Mouse (Mus musculus): ENCODE results near the gene Xlr4c. TPM values are rescaled to one million over a fixed set of nuclear protein-coding genes. Genes with fewer than 3 reads are reported as not detected.
"Not testable (repeated sequence)": the region's sequence is repeated elsewhere in the genome, so short reads cannot be mapped to it uniquely, and the experiment has no call there.

The Xlr4c gene
- polyA plus RNA-seq (2014; fragmentation: Nextera tagmentation; extraction: Ambion mirVana) = not detected in 2 replicates

GRCm38 (mm10) chrX:73242821-73243325 is at the start of gene Xlr4c:
TSS of gene Xlr4c (minus strand) at chrX:73243130.
- H3K9me3 ChIP-seq (ENCODE audit: control insufficient read depth, low read length); ATAC-seq (replicated peaks; ENCODE audit: low FRiP score); H3K4me2 ChIP-seq (ENCODE audit: low read depth, low read length, severe bottlenecking); H3K9ac ChIP-seq (ENCODE audit: low read length); H3K36me3 ChIP-seq (ENCODE audit: control insufficient read depth, insufficient read depth, low read length); H3K4me3 ChIP-seq (ENCODE audit: low read depth, low read length); DNase-seq (ENCODE audit: low spot score); H3K27me3 ChIP-seq (ENCODE audit: control insufficient read depth, insufficient read depth, low read length); H3K4me1 ChIP-seq (replicated peaks; ENCODE audit: control insufficient read depth, insufficient read depth, low read length); H3K27ac ChIP-seq (ENCODE audit: low read depth, low read length): not testable (repeated sequence)
- WGBS = 85% methylated on average over 12 of the region's 14 CpGs

DNA sequence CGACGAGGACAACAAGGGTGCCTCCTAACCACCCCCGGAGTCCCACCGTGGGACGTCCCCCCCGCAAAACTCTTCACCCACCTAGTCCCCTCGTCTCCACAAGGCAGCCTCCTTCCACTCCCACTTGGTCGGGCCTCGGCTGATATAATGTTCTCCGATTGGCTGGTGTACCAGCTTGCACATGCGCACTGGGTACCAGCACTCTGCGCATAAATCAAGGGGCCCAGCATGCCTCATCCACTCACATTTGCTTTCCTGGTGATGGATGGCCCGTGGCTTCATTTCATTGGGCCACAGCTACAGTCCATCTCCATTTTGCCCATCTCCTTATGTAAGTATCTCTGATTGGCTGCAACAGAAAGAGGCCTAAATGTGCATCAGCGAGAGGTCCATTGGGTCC is 22.3 kb upstream of the Xlr4c start, which contains the start of gene Xlr3c:
TSS of gene Xlr3c (minus strand) at position 121 of the 400 bp plus-strand sequence.
- H3K36me3 ChIP-seq (ENCODE audit: control insufficient read depth, insufficient read depth, low read length); H3K4me3 ChIP-seq (ENCODE audit: low read depth, low read length); DNase-seq (ENCODE audit: low spot score); H3K27ac ChIP-seq (ENCODE audit: low read depth, low read length); H3K27me3 ChIP-seq (ENCODE audit: control insufficient read depth, insufficient read depth, low read length); H3K4me1 ChIP-seq (replicated peaks; ENCODE audit: control insufficient read depth, insufficient read depth, low read length); H3K4me2 ChIP-seq (ENCODE audit: low read depth, low read length, severe bottlenecking); ATAC-seq (replicated peaks; ENCODE audit: low FRiP score); H3K9ac ChIP-seq (ENCODE audit: low read length); H3K9me3 ChIP-seq (ENCODE audit: control insufficient read depth, low read length): not testable (repeated sequence)
- WGBS = 88% methylated on average over 14 of the region's 14 CpGs

- not testable (repeated sequence) for H3K36me3 ChIP-seq (ENCODE audit: control insufficient read depth, insufficient read depth, low read length); H3K27me3 ChIP-seq (ENCODE audit: control insufficient read depth, insufficient read depth, low read length); H3K4me1 ChIP-seq (replicated peaks; ENCODE audit: control insufficient read depth, insufficient read depth, low read length); H3K9ac ChIP-seq (ENCODE audit: low read length); H3K9me3 ChIP-seq (ENCODE audit: control insufficient read depth, low read length); H3K4me2 ChIP-seq (ENCODE audit: low read depth, low read length, severe bottlenecking); H3K4me3 ChIP-seq (ENCODE audit: low read depth, low read length); DNase-seq (ENCODE audit: low spot score); ATAC-seq (replicated peaks; ENCODE audit: low FRiP score); H3K27ac ChIP-seq (ENCODE audit: low read depth, low read length)
- WGBS = 82% methylated on average over 1 of the region's 2 CpGs
These were observed 19.5 kb upstream of the Xlr4c start for GRCm38 (mm10) chrX:73262428-73262827.

DNA sequence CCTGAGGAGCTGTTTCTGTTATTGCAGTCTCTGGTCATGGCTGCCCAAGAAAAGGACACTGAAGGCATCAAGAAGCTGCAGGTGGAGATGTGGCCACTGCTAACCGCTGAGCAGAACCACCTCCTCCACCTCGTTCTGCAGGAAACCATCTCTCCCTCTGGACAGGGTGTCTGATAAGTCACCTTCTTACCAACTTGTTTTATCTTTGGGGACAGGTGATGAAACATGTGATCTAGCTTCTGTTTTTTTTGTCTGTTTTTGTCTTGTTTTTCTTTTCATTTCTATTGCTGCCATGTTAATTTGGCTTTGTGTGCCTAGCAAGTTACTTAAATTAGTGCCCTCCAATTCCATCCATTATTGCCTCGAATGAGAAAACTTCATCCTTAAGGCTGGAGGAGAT is 13.6 kb downstream of the Xlr4c start:
- Histone ChIP-seq H3K4me3 (ENCODE audit: low read depth, low read length) (peak overlapping the region; percentile 54), H3K4me1 (replicated peaks; ENCODE audit: control insufficient read depth, insufficient read depth, low read length) (no peaks in the 10 kb centered on the region), H3K27me3 (ENCODE audit: control insufficient read depth, insufficient read depth, low read length) (no peaks in the 10 kb centered on the region), H3K36me3 (ENCODE audit: control insufficient read depth, insufficient read depth, low read length) (no peaks in the 10 kb centered on the region), H3K27ac (ENCODE audit: low read depth, low read length) (no peak overlapping the region), H3K9ac (ENCODE audit: low read length) (peak overlapping the region; percentile 68), H3K9me3 (ENCODE audit: control insufficient read depth, low read length) (no peaks in the 10 kb centered on the region), H3K4me2 (ENCODE audit: low read depth, low read length, severe bottlenecking) (peak overlapping the region; percentile 64)
- 34% methylated on average over 3 of the region's 3 CpGs for WGBS
- ATAC-seq (replicated peaks; ENCODE audit: low FRiP score) = no peak
- DNase-seq (ENCODE audit: low spot score) = no peak

- peak overlapping the region; percentile 54 for H3K4me3 ChIP-seq (ENCODE audit: low read depth, low read length)
- no peaks in the 10 kb centered on the region for H3K27me3 ChIP-seq (ENCODE audit: control insufficient read depth, insufficient read depth, low read length)
- peak overlapping the region; percentile 68 for H3K9ac ChIP-seq (ENCODE audit: low read length)
- no peaks in the 10 kb centered on the region for H3K36me3 ChIP-seq (ENCODE audit: control insufficient read depth, insufficient read depth, low read length)
- ATAC-seq (replicated peaks; ENCODE audit: low FRiP score) = peak; percentile 60
- no peaks in the 10 kb centered on the region for H3K4me1 ChIP-seq (replicated peaks; ENCODE audit: control insufficient read depth, insufficient read depth, low read length)
- H3K27ac ChIP-seq (ENCODE audit: low read depth, low read length) = peak overlapping the region; percentile 80
- no peaks in the 10 kb centered on the region for H3K9me3 ChIP-seq (ENCODE audit: control insufficient read depth, low read length)
- H3K4me2 ChIP-seq (ENCODE audit: low read depth, low read length, severe bottlenecking) = peak overlapping the region; percentile 64
- WGBS = 22% methylated on average over 36 of the region's 51 CpGs
- peak; percentile 65 for DNase-seq (ENCODE audit: low spot score)
These were observed 14.2 kb downstream of the Xlr4c start for GRCm38 (mm10) chrX:73228606-73229214.

- WGBS = 19% methylated on average over 36 of the region's 39 CpGs
- Histone ChIP-seq H3K4me1 (replicated peaks; ENCODE audit: control insufficient read depth, insufficient read depth, low read length) (no peaks in the 10 kb centered on the region), H3K27ac (ENCODE audit: low read depth, low read length) (peak within 1 kb of the TSS; percentile 80), H3K9me3 (ENCODE audit: control insufficient read depth, low read length) (no peaks in the 10 kb centered on the region), H3K36me3 (ENCODE audit: control insufficient read depth, insufficient read depth, low read length) (no peaks in the 10 kb centered on the region), H3K27me3 (ENCODE audit: control insufficient read depth, insufficient read depth, low read length) (no peaks in the 10 kb centered on the region), H3K4me3 (ENCODE audit: low read depth, low read length) (peak within 1 kb of the TSS; percentile 54), H3K4me2 (ENCODE audit: low read depth, low read length, severe bottlenecking) (peak within 1 kb of the TSS; percentile 64), H3K9ac (ENCODE audit: low read length) (peak within 1 kb of the TSS; percentile 68)
- ATAC-seq (replicated peaks; ENCODE audit: low FRiP score) (peak; percentile 96), DNase-seq (ENCODE audit: low spot score) (peak; percentile 86)
These were observed 14.9 kb downstream of the Xlr4c start, which contains the start of gene F8a for GRCm38 (mm10) chrX:73227914-73228605. TSS of gene F8a (plus strand) at chrX:73228291.

DNA sequence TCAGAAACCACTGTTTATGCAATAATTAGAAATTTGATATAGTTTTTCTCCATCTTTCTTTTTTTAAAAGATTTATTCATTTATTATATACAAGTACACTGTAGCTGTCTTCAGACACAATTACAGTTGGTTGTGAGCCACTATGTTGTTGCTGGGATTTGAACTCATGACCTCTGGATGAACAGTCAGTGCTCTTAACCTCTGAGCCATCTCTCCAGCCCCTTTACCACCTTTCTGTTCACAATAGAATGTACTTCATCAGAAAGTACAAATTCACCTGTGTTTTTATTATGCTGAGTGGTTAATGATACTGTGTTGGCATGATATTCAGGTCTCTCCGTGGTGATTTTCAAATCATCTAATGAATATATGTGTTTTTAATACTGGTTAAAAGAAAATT is 17.6 kb downstream of the Xlr4c start:
- Histone ChIP-seq H3K27ac (ENCODE audit: low read depth, low read length) (no peak overlapping the region), H3K27me3 (ENCODE audit: control insufficient read depth, insufficient read depth, low read length) (no peaks in the 10 kb centered on the region), H3K4me1 (replicated peaks; ENCODE audit: control insufficient read depth, insufficient read depth, low read length) (no peaks in the 10 kb centered on the region), H3K4me3 (ENCODE audit: low read depth, low read length) (no peak overlapping the region), H3K4me2 (ENCODE audit: low read depth, low read length, severe bottlenecking) (no peak overlapping the region), H3K36me3 (ENCODE audit: control insufficient read depth, insufficient read depth, low read length) (no peaks in the 10 kb centered on the region), H3K9ac (ENCODE audit: low read length) (no peak overlapping the region), H3K9me3 (ENCODE audit: control insufficient read depth, low read length) (no peaks in the 10 kb centered on the region)
- DNase-seq (ENCODE audit: low spot score) = no peak
- WGBS = 60% methylated on average over 1 of the region's 1 CpGs
- ATAC-seq (replicated peaks; ENCODE audit: low FRiP score) = no peak

- H3K9me3 ChIP-seq (ENCODE audit: control insufficient read depth, low read length); H3K4me3 ChIP-seq (ENCODE audit: low read depth, low read length); H3K4me1 ChIP-seq (replicated peaks; ENCODE audit: control insufficient read depth, insufficient read depth, low read length); H3K4me2 ChIP-seq (ENCODE audit: low read depth, low read length, severe bottlenecking); ATAC-seq (replicated peaks; ENCODE audit: low FRiP score); H3K9ac ChIP-seq (ENCODE audit: low read length); H3K27ac ChIP-seq (ENCODE audit: low read depth, low read length); DNase-seq (ENCODE audit: low spot score); H3K27me3 ChIP-seq (ENCODE audit: control insufficient read depth, insufficient read depth, low read length); H3K36me3 ChIP-seq (ENCODE audit: control insufficient read depth, insufficient read depth, low read length): not testable (repeated sequence)
- WGBS = 82% methylated on average over 11 of the region's 19 CpGs
These were observed 28.9 kb downstream of the Xlr4c start, which contains the start of gene Xlr4b for GRCm38 (mm10) chrX:73213819-73214564. TSS of gene Xlr4b (plus strand) at chrX:73214333.
